Mouse (Mus musculus) skeletal muscle tissue, adult 2 months (tissue): Measurements from ENCODE around the gene Fgd3.

Source experiments
- DNase-seq: peaks from one replicate; pipeline ENCODE4 v3.0.0-alpha.2; 2012; ENCODE audit warnings: low read depth, low spot score

Gene Fgd3

GRCm38 (mm10) chr13:49341831-49342722 lies 22.0 kb upstream of the Fgd3 start:
- DNase-seq: no peak

GRCm38 (mm10) chr13:49341012-49341830 lies 21.1 kb upstream of the Fgd3 start, which contains the start of gene Bicd2:
TSS of gene Bicd2 (plus strand) at chr13:49341585.
- peak; percentile 96 for DNase-seq

GRCm38 (mm10) chr13:49338893-49339546 lies 18.9 kb upstream of the Fgd3 start:
- DNase-seq: no peak

GRCm38 (mm10) chr13:49335077-49335982 lies 15.2 kb upstream of the Fgd3 start:
- DNase-seq: no peak

GRCm38 (mm10) chr13:49333250-49333649 lies 13.1 kb upstream of the Fgd3 start:
- no peak for DNase-seq

- DNase-seq: no peak
These were observed 8.0 kb upstream of the Fgd3 start for GRCm38 (mm10) chr13:49328101-49328500.

- no peak for DNase-seq
These were observed 6.4 kb upstream of the Fgd3 start for GRCm38 (mm10) chr13:49326246-49327206.

- DNase-seq: peak; percentile 95
These were observed 4.8 kb upstream of the Fgd3 start for GRCm38 (mm10) chr13:49324871-49325270.

GRCm38 (mm10) chr13:49322739-49323138 lies 2.6 kb upstream of the Fgd3 start:
- no peak for DNase-seq

- peak; percentile 63 for DNase-seq
These were observed 2.1 kb upstream of the Fgd3 start for GRCm38 (mm10) chr13:49322169-49322568.

GRCm38 (mm10) chr13:49321452-49321851 lies 1.3 kb upstream of the Fgd3 start:
- no peak for DNase-seq

GRCm38 (mm10) chr13:49320514-49320913 lies 403 bp upstream of the Fgd3 start:
- no peak for DNase-seq

- DNase-seq: no peak
These were observed 2.2 kb downstream of the Fgd3 start for GRCm38 (mm10) chr13:49317914-49318313.

- no peak for DNase-seq
These were observed 2.6 kb downstream of the Fgd3 start for GRCm38 (mm10) chr13:49317508-49317907.

- no peak for DNase-seq
These were observed 3.5 kb downstream of the Fgd3 start for GRCm38 (mm10) chr13:49316386-49317162.

GRCm38 (mm10) chr13:49311642-49312041 lies 8.5 kb downstream of the Fgd3 start:
- DNase-seq: no peak

- DNase-seq: no peak
These were observed 10.6 kb downstream of the Fgd3 start for GRCm38 (mm10) chr13:49309501-49309900.

- DNase-seq: no peak
These were observed 11.2 kb downstream of the Fgd3 start for GRCm38 (mm10) chr13:49308861-49309403.

- DNase-seq: no peak
These were observed 11.9 kb downstream of the Fgd3 start for GRCm38 (mm10) chr13:49308206-49308605.
